Mouse (Mus musculus) adrenal gland, postnatal 25 days (tissue): ENCODE measurements around the gene Sema6d. TPM values are rescaled to one million over a fixed set of nuclear protein-coding genes. Genes with fewer than 3 reads are reported as not detected.
"Not testable (repeated sequence)": the region's sequence is repeated elsewhere in the genome, so short reads cannot be mapped to it uniquely, and the experiment has no call there.

ENCODE experiments used
- DNase-seq: peaks from one replicate; pipeline ENCODE4 v3.0.0; 2021; ENCODE audit warnings: mixed read lengths
- total RNA-seq: library from RNA; stranded (reverse); gene quantifications from 2 replicates; pipeline ENCODE4 v1.2.3, GENCODE M21; 2021

Sema6d gene
- total RNA-seq, 1 experiment from 2014 or later: 10.9 TPM

DNA sequence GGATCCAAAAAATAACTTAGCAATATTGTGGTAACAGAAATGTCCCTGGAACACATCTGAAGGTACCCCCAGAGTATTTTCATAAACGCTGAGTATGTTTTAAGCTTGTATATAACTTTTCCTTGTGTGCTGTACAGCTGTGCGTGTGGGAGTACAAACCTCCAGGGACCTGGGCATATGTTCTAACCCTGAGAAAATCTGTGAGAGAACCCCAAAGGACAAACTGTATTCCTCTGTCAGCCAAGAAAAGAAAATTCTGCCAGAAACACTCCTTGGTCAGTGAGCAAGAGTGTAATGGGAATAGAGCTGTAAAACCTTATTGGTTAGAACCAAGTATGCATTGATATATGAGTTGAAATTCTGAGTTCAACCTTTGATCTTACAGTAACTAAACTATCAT is 203.8 kb downstream of the Sema6d start:
- no peak for DNase-seq

DNA sequence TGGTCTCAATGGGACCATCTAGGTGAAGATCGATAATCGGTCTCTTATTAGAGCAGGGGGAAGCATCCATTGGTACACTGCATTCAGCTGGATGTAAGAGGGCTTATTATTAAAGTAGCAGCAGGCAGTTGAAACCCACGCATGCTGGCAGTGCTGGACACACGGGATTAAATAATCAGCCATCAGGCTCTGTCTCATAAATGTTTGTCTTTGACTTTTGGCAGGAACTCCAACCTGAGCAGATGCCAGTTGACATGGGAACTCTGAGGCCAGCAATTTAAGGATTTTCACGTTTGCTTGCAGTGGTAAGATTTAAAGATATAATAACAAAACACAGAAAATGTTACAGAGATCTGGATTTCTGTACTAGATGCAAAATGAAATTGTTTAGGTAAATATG is 208.6 kb downstream of the Sema6d start:
- DNase-seq: no peak

DNA sequence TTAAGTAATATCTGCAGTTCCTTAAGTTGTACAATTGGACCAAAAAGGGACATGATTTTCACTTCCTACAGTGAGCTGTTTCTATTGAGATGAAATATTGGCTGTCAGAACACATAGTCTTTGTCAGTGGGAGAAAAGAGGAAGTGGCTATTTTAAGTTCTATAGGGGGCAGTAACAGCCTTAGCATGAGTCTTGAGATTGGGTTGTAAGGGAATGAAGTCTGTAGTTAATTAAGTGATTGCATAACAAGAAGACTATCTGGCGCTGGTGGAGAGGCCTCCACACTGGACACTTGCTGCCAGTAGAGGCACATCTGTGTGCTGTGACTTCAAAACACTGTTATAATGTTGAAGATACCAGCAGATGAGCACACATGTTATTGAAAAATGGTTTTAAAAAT is 209.1 kb downstream of the Sema6d start:
- DNase-seq: no peak

DNA sequence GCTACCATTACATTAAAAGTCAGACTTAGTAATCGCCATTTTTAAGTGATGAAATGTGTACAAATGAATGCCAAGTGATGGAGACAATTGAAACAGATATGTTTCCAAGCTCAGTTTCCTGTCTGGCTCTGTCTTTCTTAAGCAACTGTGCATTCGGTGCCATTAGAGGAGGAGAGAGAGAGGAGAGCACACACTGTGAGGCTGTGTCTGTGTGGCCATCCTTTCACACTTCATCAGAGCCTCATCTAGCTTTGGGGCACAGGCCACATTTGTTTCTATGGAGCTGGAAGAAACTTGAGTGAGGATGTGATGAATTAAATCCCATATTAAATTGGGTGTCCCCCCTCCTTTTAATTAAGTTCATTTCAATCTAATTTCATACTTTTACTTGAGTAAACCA is 218.8 kb downstream of the Sema6d start:
- no peak for DNase-seq

DNA sequence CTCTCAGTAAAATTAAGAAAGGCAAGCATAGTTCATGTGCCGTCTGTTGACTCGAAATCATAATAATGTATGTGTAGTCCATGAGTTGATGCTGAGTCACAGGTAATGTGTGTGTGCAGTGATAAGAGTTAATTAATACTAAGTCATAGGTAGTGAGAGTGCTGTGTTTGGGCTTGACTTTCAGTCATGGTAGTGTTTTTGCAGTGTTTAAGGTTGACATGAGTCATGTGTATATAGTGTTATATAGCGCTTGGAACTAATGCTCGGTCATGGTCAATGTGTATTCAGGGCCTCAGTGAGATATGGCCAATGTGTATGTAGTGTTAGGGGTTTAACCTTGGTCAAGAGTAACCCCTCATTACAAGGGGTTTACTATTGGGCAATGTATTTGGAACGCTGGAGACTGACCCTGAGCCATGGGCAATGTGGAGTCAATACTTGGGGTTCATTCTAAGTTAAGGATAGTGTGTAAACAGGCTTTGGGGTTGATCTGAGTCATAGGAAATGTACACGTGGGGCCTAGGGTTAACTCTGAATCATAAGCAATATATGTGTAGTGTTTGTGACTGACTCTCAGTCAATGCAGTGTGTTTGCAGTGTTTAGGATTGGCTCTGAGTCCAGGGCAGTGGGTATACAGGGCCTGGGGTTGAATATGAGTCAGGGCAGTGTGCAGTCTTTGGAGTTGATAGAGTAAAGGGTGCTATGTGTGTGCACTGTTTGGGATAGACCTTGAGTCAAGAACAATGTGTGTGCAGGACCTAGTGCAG is 219.8 kb downstream of the Sema6d start:
- no peak for DNase-seq

DNA sequence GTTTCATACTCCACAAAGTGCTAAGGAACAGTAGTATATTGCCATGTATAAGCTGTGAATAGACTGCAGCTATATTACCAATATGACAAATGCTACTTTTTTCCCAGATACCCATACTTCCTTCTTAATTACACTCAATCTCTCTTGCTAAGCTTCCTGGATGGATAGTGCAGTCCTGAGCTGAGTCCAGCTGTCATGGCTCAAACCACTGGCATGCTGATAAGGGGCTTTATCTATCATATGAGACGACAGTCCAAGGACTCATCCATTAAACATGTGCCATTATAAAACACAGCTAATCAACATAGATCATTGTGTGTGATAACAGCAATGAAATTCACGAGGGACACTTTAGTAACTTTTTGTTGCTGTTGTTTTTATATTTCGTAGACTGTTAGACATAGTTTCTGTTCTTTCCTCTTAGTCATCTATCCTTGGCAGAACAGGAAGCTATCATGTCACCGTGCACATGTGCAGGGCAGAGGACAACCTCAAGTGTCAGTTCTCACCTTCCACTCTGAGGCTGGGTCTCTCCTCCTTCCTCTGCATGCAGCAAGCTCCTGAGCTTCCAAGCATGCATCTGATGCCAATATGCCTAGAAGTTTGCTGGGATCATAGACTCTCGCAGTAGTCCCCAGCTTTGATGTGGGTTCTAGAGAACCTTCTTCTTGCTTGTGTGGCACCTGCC is 232.9 kb downstream of the Sema6d start:
- DNase-seq: peak; percentile 0

DNA sequence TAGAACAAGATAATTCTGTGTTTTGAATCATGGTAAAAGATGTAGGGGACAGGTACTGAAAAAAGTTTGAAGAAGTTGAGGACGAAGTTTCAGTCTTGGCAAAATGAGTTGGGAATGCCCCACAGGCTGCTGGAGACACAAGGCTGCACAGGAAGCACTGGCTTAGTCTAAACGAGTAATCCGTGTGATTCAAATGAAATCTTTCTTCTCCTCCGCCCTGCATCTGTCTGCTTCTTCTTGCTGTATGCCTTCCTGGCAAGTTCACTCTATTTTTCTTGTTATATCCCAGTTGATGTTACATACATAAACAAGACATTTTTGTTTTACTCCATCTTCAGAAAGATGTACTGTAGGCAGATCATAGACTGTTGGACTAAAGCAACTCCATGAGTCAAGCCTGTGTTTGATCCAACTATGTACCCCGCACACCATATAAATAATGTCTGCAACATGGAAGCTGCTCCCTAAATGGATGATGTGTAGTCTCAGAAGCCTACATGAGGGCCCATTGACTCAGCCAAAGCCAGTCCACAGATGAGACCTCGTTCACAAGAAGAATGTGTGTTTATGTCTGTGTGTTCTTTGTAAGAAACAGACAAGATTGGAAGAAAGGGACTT is 234.4 kb downstream of the Sema6d start:
- DNase-seq: no peak

DNA sequence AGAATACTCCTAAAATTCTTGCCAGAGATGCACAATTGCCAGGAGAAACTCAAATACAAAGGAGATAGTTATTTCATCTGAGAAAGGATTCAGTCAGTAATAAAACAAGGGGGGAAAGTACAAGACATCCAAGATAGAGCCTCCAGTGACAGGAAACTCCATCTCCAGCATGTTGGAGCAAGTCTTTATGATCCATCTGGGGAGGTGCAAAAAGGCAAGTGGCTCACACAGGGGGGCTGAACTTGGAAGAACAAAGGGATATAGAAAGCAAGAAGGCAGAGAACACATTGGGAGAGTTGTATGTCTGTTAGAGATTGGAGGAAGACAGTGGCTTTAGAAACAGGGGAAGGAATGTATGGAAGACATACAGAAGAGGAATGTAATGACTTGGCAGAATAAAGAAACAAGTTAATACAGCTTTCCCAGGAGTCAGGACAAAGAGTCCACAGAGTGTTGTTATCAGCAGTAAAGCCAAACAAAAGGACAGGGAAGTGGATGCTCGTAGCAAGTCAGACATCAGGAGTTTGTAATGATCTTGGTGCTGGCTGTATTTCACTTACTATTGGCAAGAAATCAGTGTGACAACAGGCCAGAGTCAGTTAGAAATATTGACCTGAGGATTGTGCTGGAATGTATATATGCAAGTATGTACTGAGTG is 239.8 kb downstream of the Sema6d start:
- DNase-seq: no peak

DNA sequence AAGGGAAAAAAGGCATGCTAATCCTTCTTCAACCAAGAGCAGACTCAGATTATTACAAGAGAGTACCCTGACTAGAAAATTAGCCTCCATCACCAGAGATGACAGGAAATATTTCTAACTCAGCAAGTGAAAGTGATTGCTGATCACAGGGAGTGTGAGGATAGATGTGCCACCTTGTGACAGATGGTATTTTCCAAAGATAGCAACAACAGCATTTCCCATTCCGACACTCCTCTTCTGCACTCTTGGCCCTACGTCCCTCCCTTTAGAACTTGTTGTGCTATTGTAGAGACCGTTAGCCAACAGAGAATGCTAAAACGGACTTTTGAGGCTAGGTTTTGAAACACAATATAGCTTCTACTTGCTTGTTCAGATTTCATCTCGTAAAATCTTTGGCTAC is 243.1 kb downstream of the Sema6d start:
- DNase-seq: no peak

DNA sequence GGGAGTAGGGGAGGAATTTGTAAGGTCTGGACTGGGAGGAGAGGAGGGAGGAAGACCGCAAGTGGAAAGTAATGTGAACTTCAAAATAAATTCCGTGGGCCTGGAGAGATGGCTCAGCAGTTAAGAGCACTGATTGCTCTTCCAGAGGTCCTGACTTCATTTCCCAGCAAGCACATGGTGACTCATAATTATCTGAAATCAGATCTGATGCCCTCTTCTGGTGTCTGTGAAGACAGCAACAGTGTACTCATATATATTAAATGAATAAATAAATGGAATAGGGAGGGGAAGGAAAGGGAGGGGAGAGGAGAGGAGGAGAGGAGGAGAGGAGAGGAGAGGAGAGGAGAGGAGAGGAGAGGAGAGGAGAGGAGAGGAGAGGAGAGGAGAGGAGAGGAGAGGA is 244.9 kb downstream of the Sema6d start:
- DNase-seq: not testable (repeated sequence)

DNA sequence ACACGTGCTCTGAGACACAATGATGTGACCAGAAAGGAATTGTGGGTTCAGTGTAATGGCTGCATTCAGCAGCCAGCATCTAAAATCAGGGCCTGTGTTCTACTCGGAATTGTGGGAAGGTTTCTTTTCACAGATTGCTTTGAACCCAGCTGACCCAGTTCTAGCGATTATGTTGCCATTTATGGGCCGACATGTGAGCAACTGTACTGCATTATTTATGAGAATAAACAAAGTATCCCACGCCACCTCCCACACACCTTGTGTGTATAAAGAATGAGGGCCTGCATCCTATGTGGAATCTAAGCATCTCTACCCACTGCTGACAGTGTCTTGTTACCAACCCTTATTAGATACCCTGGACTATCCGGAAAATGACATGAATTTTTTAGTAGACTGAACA is 248.5 kb downstream of the Sema6d start:
- no peak for DNase-seq

DNA sequence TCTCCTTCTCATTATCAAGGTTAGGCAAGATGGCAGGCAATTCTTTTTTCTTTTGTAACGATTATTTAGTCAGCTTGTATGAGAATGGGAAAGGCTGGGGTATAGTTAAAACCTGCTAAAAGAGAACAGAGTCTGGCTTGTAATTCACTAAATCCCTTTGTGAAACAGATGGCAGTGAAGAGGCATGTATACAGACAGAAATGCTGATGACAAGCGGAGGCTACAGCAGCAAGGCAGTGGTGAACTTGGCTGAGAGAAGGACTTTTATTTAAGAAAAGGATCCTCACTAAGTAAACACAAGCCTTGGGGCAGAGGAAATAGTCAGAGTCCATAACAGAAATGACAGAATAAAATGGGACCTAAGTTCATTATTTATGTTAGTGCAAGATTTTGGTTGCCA is 264.4 kb downstream of the Sema6d start:
- no peak for DNase-seq

DNA sequence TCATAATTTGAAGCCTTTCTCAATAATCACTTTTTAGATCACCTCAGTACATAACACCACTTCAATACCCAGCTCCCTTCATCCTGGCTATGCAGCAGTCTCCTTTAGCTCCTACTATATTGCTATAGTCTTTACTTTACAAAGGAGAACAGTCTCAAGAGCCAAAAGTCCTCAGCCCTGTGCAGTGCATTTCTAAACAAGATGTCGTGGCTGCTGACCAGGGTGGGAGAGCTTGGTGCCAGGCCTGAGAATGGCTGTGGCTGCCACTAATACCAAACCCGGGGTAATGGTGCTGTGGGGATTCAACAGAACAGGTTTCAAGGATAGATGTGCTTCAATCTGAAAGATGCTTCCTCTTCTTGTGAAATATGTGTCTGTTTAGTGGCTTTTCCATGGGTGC is 264.9 kb downstream of the Sema6d start:
- no peak for DNase-seq

DNA sequence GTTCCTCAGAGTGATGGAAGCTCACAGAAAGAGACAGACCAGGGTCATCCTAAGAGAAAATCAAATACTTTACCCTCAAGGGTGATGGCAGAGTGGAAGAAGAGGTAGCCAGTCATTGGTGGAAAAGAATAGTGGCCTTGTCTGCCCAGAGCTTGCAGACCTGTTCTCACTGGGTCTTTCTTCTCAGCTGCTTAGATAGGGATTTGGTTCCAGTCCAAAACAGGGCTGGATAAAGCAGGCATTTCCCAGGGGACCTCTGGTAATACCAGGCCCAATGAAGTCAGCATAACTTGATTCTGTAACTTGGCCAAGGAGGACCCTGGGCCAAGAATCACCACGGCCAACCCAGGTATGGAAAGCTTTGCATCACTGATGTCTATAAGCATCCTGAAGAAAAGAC is 279.5 kb downstream of the Sema6d start:
- DNase-seq: no peak

DNA sequence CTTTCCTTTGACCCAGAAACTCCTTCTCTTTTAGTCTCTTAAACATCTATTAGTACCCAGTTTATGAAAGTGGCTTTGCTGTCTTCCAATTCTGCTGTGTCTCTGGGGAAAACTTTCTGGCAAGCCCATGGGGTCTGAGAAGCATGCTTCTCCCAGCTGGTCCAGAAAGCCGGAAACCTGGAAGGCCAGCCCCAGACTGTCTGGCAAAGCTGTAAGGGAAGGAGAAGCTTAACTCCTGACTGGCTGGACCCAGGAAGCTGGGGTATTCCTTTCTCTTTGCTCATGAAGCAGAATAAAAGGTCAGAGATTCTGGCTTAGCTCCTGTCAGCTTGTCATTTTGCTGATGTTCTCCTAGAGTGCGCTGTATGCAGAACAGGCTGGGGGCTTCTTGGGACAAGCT is 280.2 kb downstream of the Sema6d start:
- peak; percentile 45 for DNase-seq

DNA sequence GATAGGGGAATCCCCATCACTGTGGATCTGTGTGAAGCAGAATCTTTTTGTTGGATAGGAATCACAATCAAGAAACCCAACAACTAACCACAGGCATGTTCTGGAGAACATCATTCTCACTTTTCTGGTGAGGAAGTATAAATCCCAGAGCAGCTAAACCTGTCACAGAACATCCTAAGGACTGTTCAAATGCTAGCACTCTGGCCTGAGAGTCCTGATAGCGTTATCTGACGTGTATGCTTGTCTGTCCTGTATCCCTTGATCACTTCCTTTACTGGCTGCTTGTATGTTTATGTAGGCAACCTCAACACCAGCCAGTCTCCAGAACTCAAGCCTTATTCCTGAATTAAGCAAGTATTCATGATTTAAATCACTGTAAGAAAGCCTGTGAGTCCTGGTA is 281.6 kb downstream of the Sema6d start:
- no peak for DNase-seq

DNA sequence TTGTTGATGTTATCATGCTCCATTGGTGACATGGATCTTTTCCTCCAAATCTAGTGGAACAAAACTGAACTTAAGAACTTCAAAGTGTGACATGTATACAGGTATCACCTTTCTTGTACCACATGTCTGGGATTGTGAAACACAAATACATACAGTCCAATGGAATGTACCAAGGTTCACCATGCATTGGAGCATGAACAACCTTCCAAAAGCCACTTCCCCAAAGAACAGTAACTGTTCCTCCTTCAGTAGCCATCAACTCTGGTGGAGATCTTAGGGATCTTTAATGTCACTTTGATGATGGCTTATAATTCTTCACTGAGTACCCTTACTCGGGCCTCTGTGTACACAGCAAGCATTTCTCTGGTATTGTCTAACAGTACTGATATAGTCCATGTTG is 295.3 kb downstream of the Sema6d start:
- DNase-seq: no peak

DNA sequence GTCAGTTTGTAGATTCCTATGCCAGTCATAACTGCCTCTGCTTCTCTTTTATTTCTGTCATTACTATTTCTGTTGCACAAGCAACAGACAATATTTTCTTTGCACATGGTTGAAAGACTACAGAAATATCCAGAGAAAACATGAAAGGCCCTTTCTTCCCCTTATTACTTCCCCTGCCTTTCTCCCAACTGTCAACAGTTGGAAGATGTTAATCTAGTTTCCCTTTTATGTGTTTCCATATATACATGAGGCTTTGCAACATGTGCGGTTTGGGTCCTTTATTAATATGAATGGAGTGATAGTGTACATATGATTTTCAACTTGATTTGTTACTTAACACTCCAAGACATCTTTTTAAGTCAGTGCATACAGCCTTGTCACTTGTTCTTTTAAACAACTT is 296.0 kb downstream of the Sema6d start:
- DNase-seq: no peak

DNA sequence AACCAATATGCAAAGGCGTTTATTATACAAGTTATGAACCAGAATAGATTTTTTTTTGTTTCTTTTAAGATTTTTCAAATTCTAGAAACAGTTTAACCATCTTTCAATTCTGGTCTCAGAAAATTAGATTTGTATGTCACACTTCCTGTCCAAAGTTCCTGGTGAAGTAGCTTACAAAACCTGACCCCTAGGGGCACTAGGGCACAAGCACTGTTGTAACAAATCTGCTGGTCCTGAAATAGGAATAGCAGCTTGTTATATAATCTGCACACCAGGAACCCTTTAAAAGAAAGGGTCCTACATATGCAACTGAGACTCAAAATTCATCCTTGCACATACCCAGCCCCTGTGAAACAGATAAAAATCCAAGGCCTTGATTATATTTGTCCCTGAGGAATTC is 298.5 kb downstream of the Sema6d start:
- DNase-seq: no peak

DNA sequence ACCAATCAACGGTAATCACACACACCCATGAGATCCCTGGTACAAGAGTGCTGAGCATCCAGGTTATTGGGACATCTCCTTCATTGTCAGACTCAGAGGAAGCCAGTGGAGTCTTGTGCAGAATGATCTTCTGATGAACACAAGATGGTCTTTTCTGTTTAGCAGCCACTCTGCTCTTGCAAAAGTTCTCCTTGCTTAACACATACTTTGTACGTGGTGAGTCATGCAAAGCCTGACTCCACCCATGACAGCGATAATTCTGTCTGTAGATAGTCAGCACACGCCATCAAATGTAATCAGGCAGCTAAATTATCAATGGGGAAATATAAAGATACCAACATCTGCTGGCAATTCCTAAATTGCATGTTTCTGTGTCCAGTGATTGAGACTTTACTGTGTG is 307.0 kb downstream of the Sema6d start:
- no peak for DNase-seq

DNA sequence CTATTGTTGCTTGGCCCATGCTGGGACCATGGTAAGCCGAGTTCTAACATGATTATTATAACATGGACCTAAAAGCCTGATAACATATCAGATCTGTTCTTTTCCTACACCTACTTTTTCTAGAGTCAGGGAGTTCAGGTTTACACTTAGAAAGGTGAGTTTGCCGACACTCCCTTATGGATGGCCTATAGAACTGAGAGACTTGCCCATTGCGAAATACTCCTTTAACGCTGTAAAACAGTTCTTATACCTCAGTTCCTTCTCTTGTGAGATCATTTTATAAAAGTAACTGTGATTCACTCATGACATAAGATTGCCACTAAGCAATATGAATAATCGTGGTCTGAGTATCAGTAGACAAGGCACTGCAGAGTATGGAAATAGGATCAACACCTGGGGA is 307.5 kb downstream of the Sema6d start:
- DNase-seq: no peak

DNA sequence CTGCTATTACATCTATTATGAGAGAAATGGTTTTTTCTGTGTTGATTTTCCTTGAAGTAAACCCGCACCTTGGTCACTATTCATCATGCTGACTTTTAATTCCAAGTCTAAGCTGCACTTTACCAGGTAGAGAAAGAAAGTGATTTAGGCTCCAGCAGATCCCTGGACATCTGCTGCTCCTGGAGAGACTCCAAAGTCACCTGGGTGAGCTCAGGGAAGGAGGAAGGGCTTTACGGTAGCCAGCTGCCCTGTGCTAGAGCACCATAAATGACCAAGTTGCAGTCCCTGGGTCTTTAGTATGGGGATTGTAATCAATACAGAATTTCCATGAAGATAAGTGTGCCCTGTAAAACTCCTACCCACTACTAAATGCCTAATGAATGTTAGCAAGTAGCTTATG is 309.8 kb downstream of the Sema6d start:
- no peak for DNase-seq

DNA sequence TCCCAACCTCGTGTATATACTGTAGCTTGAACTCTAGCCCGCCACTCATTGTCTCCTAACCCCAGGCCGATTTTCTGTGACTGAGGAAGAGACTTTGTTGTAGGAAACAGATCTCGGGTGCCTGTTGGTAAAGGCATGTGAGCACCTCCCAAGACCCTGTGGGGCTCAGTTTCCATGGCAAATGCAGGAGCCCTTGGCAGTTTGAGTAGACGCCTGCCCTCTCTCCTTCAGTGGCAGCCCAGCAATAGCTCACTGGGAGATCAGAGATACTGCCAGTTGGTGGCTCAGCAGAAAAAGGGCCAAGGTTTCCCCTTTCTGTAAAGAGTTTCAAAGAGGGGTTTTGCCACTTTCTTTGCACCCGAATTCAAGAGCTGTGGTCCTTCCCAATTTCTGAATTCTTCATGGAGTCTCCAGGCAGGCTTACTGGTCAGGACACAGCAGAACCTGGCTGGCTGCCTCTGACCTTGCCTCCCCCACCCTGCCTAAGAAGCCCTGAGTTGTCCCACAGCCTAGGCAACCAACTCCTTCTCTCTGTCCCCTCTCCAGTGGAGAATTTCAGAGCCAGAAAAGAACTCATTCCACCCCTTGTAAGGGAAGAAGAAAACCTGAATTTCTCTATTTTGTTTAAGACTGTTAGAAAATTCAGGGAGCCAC is 312.1 kb downstream of the Sema6d start:
- no peak for DNase-seq
